Mouse (Mus musculus): ENCODE measurements around the gene Ikbke. TPM values are rescaled to one million over a fixed set of nuclear protein-coding genes. Genes with fewer than 3 reads are reported as not detected.

Gene Ikbke
- total and polyA plus RNA-seq, 3 experiments = 14.0 to 43.8 (median 29.5) TPM

- DNase-seq (ENCODE audit: extremely low read depth) = no peak
- in situ Hi-C loops (cut with MboI; ENCODE audit: low pct_ligation_motif_present, low pct_unique_long_range_greater_than_20kb, low sequenced_read_pairs) = no loop called here
- Histone ChIP-seq H3K4me1 (ENCODE audit: control insufficient read depth in 1 of 2, insufficient read depth in 2 of 2) (peaks cover 0 to 7% of the 10 kb centered on the region in 2 experiments; a peak in 1 of 4 replicates), H3K36me3 (replicated peaks in 1 of 2; ENCODE audit: control insufficient read depth in 1 of 2, insufficient read depth in 1 of 2, low read length in 1 of 2) (peaks cover 35 to 64% of the 10 kb centered on the region in 2 experiments), H3K4me3 (replicated peaks in 1 of 3; ENCODE audit: low read depth in 2 of 3, low read length in 2 of 3, poor library complexity in 1 of 3) (no peak overlapping the region), H3K79me2 (replicated peaks; ENCODE audit: control insufficient read depth, extremely low read depth, insufficient read depth, poor library complexity, severe bottlenecking) (no peaks in the 10 kb centered on the region), H3K9ac (ENCODE audit: insufficient read depth, low read depth) (no peak overlapping the region), H3K27ac (ENCODE audit: insufficient read depth, low read depth) (no peak overlapping the region), H3K27me3 (replicated peaks) (no peaks in the 10 kb centered on the region), H3K4me2 (ENCODE audit: insufficient read depth, low read depth, poor library complexity, severe bottlenecking) (no peak overlapping the region), H3K9me3 (replicated peaks; ENCODE audit: low read length) (no peaks in the 10 kb centered on the region)
- dilution Hi-C loops (cut with MboI; ENCODE audit: extremely low pct_ligation_motif_present, extremely low pct_unique_long_range_greater_than_20kb, low sequenced_read_pairs) = no loop called here
- TF ChIP-seq SIN3A (IDR thresholded peaks at IDR 0.05; ENCODE audit: low read length) (no peak), BHLHE40 (IDR thresholded peaks at IDR 0.05; ENCODE audit: low read depth, low read length) (no peak), ZC3H11A (IDR thresholded peaks at IDR 0.05; ENCODE audit: low read depth, low read length) (no peak), MAZ (IDR thresholded peaks at IDR 0.05; ENCODE audit: low read depth, low read length) (no peak), TBP (conservative IDR thresholded peaks at IDR 0.05; ENCODE audit: low read depth, low read length) (no peak), E2F4 (IDR thresholded peaks at IDR 0.05; ENCODE audit: insufficient replicate concordance, low read depth, low read length) (no peak), MYC (IDR thresholded peaks at IDR 0.05; ENCODE audit: low read depth, low read length) (no peak), MAFK (IDR thresholded peaks at IDR 0.05; ENCODE audit: insufficient replicate concordance, low read length) (no peak), CHD1 (IDR thresholded peaks at IDR 0.05; ENCODE audit: low read depth, low read length) (no peak), UBTF (IDR thresholded peaks at IDR 0.05; ENCODE audit: low read depth, low read length) (no peak), RAD21 (IDR thresholded peaks at IDR 0.05; ENCODE audit: low read depth, low read length) (no peak)
These were observed 31.9 kb upstream of the Ikbke start for GRCm38 (mm10) chr1:131311284-131311683.

DNA sequence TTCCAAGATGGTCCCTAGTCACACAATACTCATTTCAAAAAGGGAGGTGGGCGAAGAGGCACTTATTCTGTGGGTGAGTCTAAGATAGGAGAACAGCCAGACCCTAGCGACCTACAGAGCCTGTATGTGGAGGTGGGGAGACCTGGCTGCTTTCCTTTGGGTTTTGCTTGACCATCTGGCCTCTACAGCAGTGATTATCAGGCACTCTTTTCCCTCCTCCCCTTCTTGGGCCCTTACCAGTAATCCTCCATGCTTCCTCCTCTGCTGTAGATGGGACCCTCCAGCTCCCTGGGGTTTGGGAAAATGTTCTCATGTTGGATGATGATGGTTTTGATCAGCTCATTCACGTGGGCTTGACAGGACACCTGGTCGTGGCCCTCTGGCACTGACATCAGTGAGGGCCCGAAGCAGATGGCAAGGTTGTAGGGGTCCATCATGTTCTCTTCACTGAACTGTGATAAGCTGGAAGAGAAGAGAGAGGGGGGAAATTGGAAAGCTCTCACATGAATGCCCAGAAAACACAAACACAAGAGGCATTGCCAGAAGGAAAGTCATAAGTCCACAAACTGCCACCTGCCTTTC lies 30.9 kb upstream of the Ikbke start:
- dilution Hi-C loops (cut with MboI; ENCODE audit: extremely low pct_ligation_motif_present, extremely low pct_unique_long_range_greater_than_20kb, low sequenced_read_pairs) (no loop called here), in situ Hi-C loops (cut with MboI; ENCODE audit: low pct_ligation_motif_present, low pct_unique_long_range_greater_than_20kb, low sequenced_read_pairs) (no loop called here)
- Histone ChIP-seq H3K36me3 (replicated peaks in 1 of 2; ENCODE audit: control insufficient read depth in 1 of 2, insufficient read depth in 1 of 2, low read length in 1 of 2) (peaks cover 28 to 55% of the 10 kb centered on the region in 2 experiments), H3K4me1 (ENCODE audit: control insufficient read depth in 1 of 2, insufficient read depth in 2 of 2) (peaks cover 0 to 7% of the 10 kb centered on the region in 2 experiments; a peak in 1 of 4 replicates), H3K79me2 (replicated peaks; ENCODE audit: control insufficient read depth, extremely low read depth, insufficient read depth, poor library complexity, severe bottlenecking) (no peaks in the 10 kb centered on the region), H3K27ac (ENCODE audit: insufficient read depth, low read depth) (no peak overlapping the region), H3K9me3 (replicated peaks; ENCODE audit: low read length) (no peaks in the 10 kb centered on the region), H3K27me3 (replicated peaks) (no peaks in the 10 kb centered on the region), H3K4me3 (replicated peaks in 1 of 3; ENCODE audit: low read depth in 2 of 3, low read length in 2 of 3, poor library complexity in 1 of 3) (no peak overlapping the region), H3K4me2 (ENCODE audit: insufficient read depth, low read depth, poor library complexity, severe bottlenecking) (no peak overlapping the region), H3K9ac (ENCODE audit: insufficient read depth, low read depth) (no peak overlapping the region)
- TF ChIP-seq PAX5 (IDR thresholded peaks at IDR 0.05; ENCODE audit: low read length) (no peak), MAX (IDR thresholded peaks at IDR 0.05; ENCODE audit: low read length) (no peak)
- no peak for DNase-seq (ENCODE audit: extremely low read depth)

DNA sequence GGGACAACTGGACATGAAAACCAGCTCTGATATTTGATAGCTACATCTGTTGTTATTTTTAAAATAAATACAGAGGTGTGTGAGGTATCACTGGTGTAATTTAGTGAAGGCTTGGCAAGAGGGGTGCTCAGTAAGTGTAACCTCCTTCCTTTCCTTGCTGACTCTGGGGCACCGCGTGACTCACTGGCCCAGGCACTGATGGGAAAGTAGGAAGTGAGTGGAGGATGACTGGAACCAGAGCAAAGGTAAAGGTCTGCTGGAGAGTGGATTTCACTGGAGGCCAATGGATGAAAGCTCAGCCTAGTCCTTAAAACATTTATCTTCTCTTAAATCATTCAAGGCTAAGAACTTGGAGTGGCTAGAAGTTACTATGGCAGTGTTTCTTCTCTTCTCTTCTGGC lies 21.3 kb upstream of the Ikbke start:
- H3K36me3 ChIP-seq (replicated peaks in 1 of 2; ENCODE audit: control insufficient read depth in 1 of 2, insufficient read depth in 1 of 2, low read length in 1 of 2) = peaks cover 28 to 58% of the 10 kb centered on the region in 2 experiments

More for the DNA sequence above, 21.3 kb upstream of the Ikbke start:
- dilution Hi-C loops (cut with MboI; ENCODE audit: extremely low pct_ligation_motif_present, extremely low pct_unique_long_range_greater_than_20kb, low sequenced_read_pairs) (no loop called here), in situ Hi-C loops (cut with MboI; ENCODE audit: low pct_ligation_motif_present, low pct_unique_long_range_greater_than_20kb, low sequenced_read_pairs) (no loop called here)
- Histone ChIP-seq H3K79me2 (replicated peaks; ENCODE audit: control insufficient read depth, extremely low read depth, insufficient read depth, poor library complexity, severe bottlenecking) (no peaks in the 10 kb centered on the region), H3K4me1 (ENCODE audit: control insufficient read depth in 1 of 2, insufficient read depth in 2 of 2) (no peaks in the 10 kb centered on the region), H3K4me3 (replicated peaks in 1 of 3; ENCODE audit: low read depth in 2 of 3, low read length in 2 of 3, poor library complexity in 1 of 3) (no peak overlapping the region), H3K27ac (ENCODE audit: insufficient read depth, low read depth) (no peak overlapping the region), H3K4me2 (ENCODE audit: insufficient read depth, low read depth, poor library complexity, severe bottlenecking) (no peak overlapping the region), H3K9me3 (replicated peaks; ENCODE audit: low read length) (no peaks in the 10 kb centered on the region), H3K9ac (ENCODE audit: insufficient read depth, low read depth) (no peak overlapping the region), H3K27me3 (replicated peaks) (no peaks in the 10 kb centered on the region)
- TF ChIP-seq MXI1 (IDR thresholded peaks at IDR 0.05; ENCODE audit: low read depth, low read length) (no peak), EP300 (IDR thresholded peaks at IDR 0.05; ENCODE audit: low read length) (no peak), JUN (IDR thresholded peaks at IDR 0.05; ENCODE audit: insufficient read depth, low read depth, low read length) (no peak), BHLHE40 (IDR thresholded peaks at IDR 0.05; ENCODE audit: low read depth, low read length) (no peak), ELF1 (IDR thresholded peaks at IDR 0.05; ENCODE audit: low read depth, low read length) (no peak), USF1 (IDR thresholded peaks at IDR 0.05; ENCODE audit: low read depth, low read length) (no peak), PAX5 (IDR thresholded peaks at IDR 0.05; ENCODE audit: low read length) (no peak), RAD21 (IDR thresholded peaks at IDR 0.05; ENCODE audit: low read depth, low read length) (no peak), ZMIZ1 (IDR thresholded peaks at IDR 0.05; ENCODE audit: low read depth, low read length) (no peak)
- DNase-seq (ENCODE audit: extremely low read depth) = no peak
